In the genomic region with DNA sequence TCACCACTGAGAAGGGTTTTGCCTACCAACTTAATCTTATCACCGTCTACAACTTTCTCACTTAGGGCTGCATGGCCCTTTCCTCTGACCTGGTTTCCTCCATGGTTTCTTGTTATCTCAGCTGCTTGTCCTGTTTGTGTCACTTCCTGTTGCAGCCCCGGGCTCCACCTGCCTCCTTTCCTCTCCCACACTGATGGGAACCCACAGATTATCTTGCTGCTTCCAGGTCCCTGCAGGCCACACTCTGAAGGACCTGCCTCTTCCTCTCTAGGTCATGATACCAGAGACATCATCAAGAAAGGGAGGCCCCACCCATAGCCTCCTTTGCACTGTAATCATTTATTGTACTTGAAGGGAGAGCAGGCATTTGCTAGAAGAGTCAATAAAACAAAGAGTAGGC, we compare ENCODE assay signal across 11 mouse cellular contexts.
A peak's percentile ranks its signal among the peaks of the same experiment; 100 is the strongest.
DNase-seq lines count a peak whose midpoint lies in the region; ATAC-seq and TF ChIP-seq lines count a peak whose summit lies in the region.
"Had no signal": no experiment of that assay in that cellular context is flagged by ENCODE, and none has a peak within 500 bp of the region (broad histone marks: within the 10 kb centered on the region; RNA-seq: fewer than 3 reads in every experiment).

No protein-coding gene starts in this region.

- peak; percentile 58; the same call in 1 of the 2 replicates for ATAC-seq in liver, embryonic 12.5 days
- ATAC-seq in hindbrain, embryonic 12.5 days (ENCODE audit: low FRiP score) = no peak
- ATAC-seq: forebrain, postnatal 0 days had no signal

- H3K27me3 ChIP-seq in heart, adult 2 months (ENCODE audit: control insufficient read depth, insufficient read depth, low read length) = no peaks in the 10 kb centered on the region
- no peaks in the 10 kb centered on the region for H3K27me3 ChIP-seq in liver, embryonic 12.5 days (replicated peaks)
- no peaks in the 10 kb centered on the region for H3K27me3 ChIP-seq in hindbrain, embryonic 12.5 days
- H3K27me3 ChIP-seq: hindbrain, embryonic 15.5 days had no signal

- H3K9ac ChIP-seq in heart, adult 2 months (ENCODE audit: low read depth, low read length) = no peak overlapping the region
- no peak overlapping the region for H3K9ac ChIP-seq in liver, embryonic 12.5 days
- no peak overlapping the region for H3K9ac ChIP-seq in hindbrain, embryonic 12.5 days
- H3K9ac ChIP-seq: forebrain, postnatal 0 days; hindbrain, embryonic 15.5 days; lung, embryonic 14.5 days had no signal

- H3K4me2 ChIP-seq in liver, embryonic 12.5 days = no peak overlapping the region
- H3K4me2 ChIP-seq in hindbrain, embryonic 12.5 days (replicated peaks) = no peak overlapping the region
- H3K4me2 ChIP-seq: hindbrain, embryonic 15.5 days; lung, embryonic 14.5 days had no signal

- H3K27ac ChIP-seq in heart, adult 2 months = peak overlapping the region; percentile 70
- H3K27ac ChIP-seq in liver, embryonic 12.5 days = no peak overlapping the region
- no peak overlapping the region for H3K27ac ChIP-seq in hindbrain, embryonic 12.5 days
- H3K27ac ChIP-seq: hindbrain, embryonic 15.5 days had no signal

- no peaks in the 10 kb centered on the region for H3K36me3 ChIP-seq in heart, adult 2 months (ENCODE audit: control insufficient read depth, insufficient read depth, low read length)
- no peaks in the 10 kb centered on the region for H3K36me3 ChIP-seq in liver, embryonic 12.5 days
- no peaks in the 10 kb centered on the region for H3K36me3 ChIP-seq in hindbrain, embryonic 12.5 days
- H3K36me3 ChIP-seq: hindbrain, embryonic 15.5 days had no signal

- peak; percentile 46 for DNase-seq in adrenal gland, adult 8-10 months
- peak; percentile 41 to 64 for DNase-seq in heart, adult 2 months
- DNase-seq in kidney, adult 11 months = peak; percentile 58
- no peak for DNase-seq in urinary bladder, postnatal 4 days (ENCODE audit: low spot score in 2 of 2)
- no peak for DNase-seq in spleen, postnatal 10 days (ENCODE audit: low spot score in 2 of 2)
- DNase-seq: cerebellum, adult 18-20 months; forebrain, postnatal 0 days; lung, embryonic 14.5 days had no signal

- H3K4me1 ChIP-seq in heart, adult 2 months (ENCODE audit: control insufficient read depth, insufficient read depth, low read length) = peaks cover 3% of the 10 kb centered on the region; the same call in 1 of the 2 replicates
- H3K4me1 ChIP-seq in liver, embryonic 12.5 days = peaks cover 6% of the 10 kb centered on the region
- no peaks in the 10 kb centered on the region; the same call in 1 of the 2 replicates for H3K4me1 ChIP-seq in hindbrain, embryonic 12.5 days
- H3K4me1 ChIP-seq: hindbrain, embryonic 15.5 days had no signal

- intact Hi-C loops in heart, adult 2 months (cut with DNase I) = loop anchor here (1.0 to 5.0 kb wide), 3 partner anchors 11 to 128 kb away; no protein-coding TSS in a partner anchor

- peak; percentile 8; the same call in 1 of the 2 replicates for TF ChIP-seq CTCF in heart, adult 2 months (IDR thresholded peaks at IDR 0.05)

- TF ChIP-seq POLR2A in heart, adult 2 months (IDR thresholded peaks at IDR 0.05; ENCODE audit: insufficient read depth, low read depth, low read length) = no peak

- peak; percentile 94 for TF ChIP-seq EP300 in heart, adult 2 months (IDR thresholded peaks at IDR 0.05; ENCODE audit: insufficient read depth, low read depth, low read length)

- no peaks in the 10 kb centered on the region for H3K79me2 ChIP-seq in heart, adult 2 months (replicated peaks; ENCODE audit: control insufficient read depth, insufficient read depth, low read length)

- no peaks in the 10 kb centered on the region for H3K9me3 ChIP-seq in liver, embryonic 12.5 days (replicated peaks)
- no peaks in the 10 kb centered on the region for H3K9me3 ChIP-seq in hindbrain, embryonic 12.5 days (replicated peaks)
- H3K9me3 ChIP-seq: hindbrain, embryonic 15.5 days had no signal

- WGBS in heart, adult 2 months = 31% methylated on average over 2 of the region's 2 CpGs
- WGBS in liver, embryonic 12.5 days (ENCODE audit: insufficient replicate concordance) = 7% methylated on average over 2 of the region's 2 CpGs
- 81% methylated on average over 2 of the region's 2 CpGs for WGBS in hindbrain, embryonic 12.5 days

- no peak overlapping the region for H3K4me3 ChIP-seq in heart, adult 2 months
- H3K4me3 ChIP-seq in liver, embryonic 12.5 days = no peak overlapping the region
- no peak overlapping the region for H3K4me3 ChIP-seq in hindbrain, embryonic 12.5 days
- H3K4me3 ChIP-seq: hindbrain, embryonic 15.5 days had no signal

Comparison
In these comparisons a context has a peak if more than half of its experiments do, and no peak if none do; other contexts are left out.
1. DNase-seq: peak in adrenal gland, adult 8-10 months (single experiment), heart, adult 2 months (2 of 2) and kidney, adult 11 months (single experiment); none in urinary bladder, postnatal 4 days (0 of 2) and spleen, postnatal 10 days (0 of 2).